Mouse (Mus musculus) liver, adult 2 months (tissue): ENCODE results near the gene Gp1ba. TPM values are rescaled to one million over a fixed set of nuclear protein-coding genes. Genes with fewer than 3 reads are reported as not detected.

ENCODE experiments used
- DNase-seq: peaks from one replicate; pipeline ENCODE4 v3.0.0-alpha.2; 2011; ENCODE audit warnings: low read depth, low spot score; ENCODE audit errors: extremely low read depth
- H3K27ac ChIP-seq: fragments of 200-500 bp; replicated peaks from 2 replicates; pipeline ENCODE4 v1.5.1; 2012; ENCODE audit warnings: low read depth, mild to moderate bottlenecking, control low read depth, inconsistent platforms, low read length; ENCODE audit not compliant: insufficient read depth
- H3K27me3 ChIP-seq: fragments of 200-500 bp; 2 replicates; pipeline ENCODE4 v1.6.1; 2012; ENCODE audit warnings: mild to moderate bottlenecking, moderate library complexity, low read length, inconsistent platforms; ENCODE audit not compliant: control insufficient read depth, insufficient read depth
- H3K36me3 ChIP-seq: fragments of 200-500 bp; 2 replicates; pipeline ENCODE4 v1.6.1; 2012; ENCODE audit warnings: low read length, inconsistent platforms; ENCODE audit not compliant: control insufficient read depth, insufficient read depth
- H3K4me1 ChIP-seq: fragments of 200-500 bp; 2 replicates; pipeline ENCODE4 v1.6.1; 2011; ENCODE audit warnings: low read length; ENCODE audit not compliant: control insufficient read depth, insufficient read depth
- H3K4me3 ChIP-seq: fragments of 200-500 bp; 2 replicates; pipeline ENCODE4 v1.5.1; 2011; ENCODE audit warnings: low read depth, mild to moderate bottlenecking, control low read depth, low read length, moderate library complexity; ENCODE audit not compliant: insufficient read depth
- H3K79me2 ChIP-seq: fragments of 200-500 bp; 2 replicates; pipeline ENCODE4 v1.6.1; 2012; ENCODE audit warnings: inconsistent platforms, mild to moderate bottlenecking, low read length, moderate library complexity; ENCODE audit not compliant: control insufficient read depth, insufficient read depth
- H3K9ac ChIP-seq: fragments of 200-500 bp; 2 replicates; pipeline ENCODE4 v1.6.1; 2012; ENCODE audit warnings: low read depth, mild to moderate bottlenecking, control low read depth, inconsistent platforms, low read length
- CTCF ChIP-seq: fragments of 200-500 bp; IDR thresholded peaks from 2 replicates; pipeline ENCODE4 v1.5.1; 2011; ENCODE audit warnings: low read depth, low read length, control low read depth
- POLR2A ChIP-seq: fragments of 200-500 bp; IDR thresholded peaks from 2 replicates; pipeline ENCODE4 v1.6.1; 2011; ENCODE audit warnings: low read length, control low read depth; ENCODE audit not compliant: insufficient read depth; ENCODE audit errors: extremely low read depth
- WGBS: fragments of 180-500 bp; shearing (Covaris S2); methylation state at CpG from one replicate; pipeline ENCODE4 v1.1.7; 2018; 5-methylcytosine and 5-hydroxymethylcytosine counted together
- polyA plus RNA-seq: library from polyadenylated mRNA; depleted of rRNA; stranded (reverse); fragments of >200 nt; gene quantifications from 2 replicates; pipeline ENCODE4 v1.2.3, GENCODE M21; 2012
- total RNA-seq: library from RNA; depleted of rRNA; stranded (reverse); fragments of >200 nt; gene quantifications from 2 replicates; pipeline ENCODE4 v1.2.3, GENCODE M21; 2014

Gene Gp1ba
- total and polyA plus RNA-seq, 2 experiments, result 0.09 TPM; not detected in 1

DNA sequence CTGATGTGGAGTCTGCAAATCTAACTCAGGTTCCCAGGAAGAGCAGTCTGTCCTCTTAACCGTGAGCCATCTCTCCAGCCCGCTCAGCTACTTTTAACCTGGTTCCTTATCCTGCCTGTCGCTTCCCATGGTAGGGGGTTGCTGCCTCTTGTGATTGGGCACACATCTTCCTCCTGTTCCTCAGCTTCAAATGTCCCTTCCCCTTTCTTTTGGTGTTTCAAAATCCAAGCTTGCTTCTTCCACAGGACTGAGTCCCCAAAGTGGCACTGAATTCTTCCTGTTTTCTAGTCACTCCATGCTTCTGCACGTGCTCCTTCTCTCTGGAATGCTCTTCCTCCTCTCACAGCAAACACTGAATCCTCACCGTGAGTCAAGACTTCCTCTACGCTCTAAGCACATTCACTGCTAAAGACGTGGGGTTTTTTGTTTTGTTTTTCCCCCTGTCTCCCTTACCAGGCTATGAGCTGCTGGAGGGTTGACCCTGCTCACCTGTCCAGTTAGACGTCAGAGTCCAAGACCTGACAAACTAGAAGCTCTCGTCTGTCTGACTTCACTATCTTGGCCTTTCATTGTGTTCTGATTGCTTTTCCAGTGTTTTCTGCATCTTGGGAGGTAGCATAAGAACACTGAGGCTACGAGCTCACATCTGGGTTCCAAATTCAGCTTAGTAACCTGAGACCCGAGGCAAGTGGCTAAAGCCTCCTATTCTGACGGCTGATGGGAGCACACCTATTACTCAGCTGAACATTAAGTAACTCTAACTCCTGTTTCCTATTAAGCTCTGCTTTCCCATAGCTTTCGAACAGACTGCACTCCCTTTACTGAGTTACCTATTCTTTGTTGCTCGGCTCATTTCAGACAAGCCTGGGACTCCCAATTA, 28.6 kb downstream of the Gp1ba start:
- Histone ChIP-seq H3K9ac (no peak overlapping the region), H3K4me3 (no peak overlapping the region), H3K27me3 (no peaks in the 10 kb centered on the region), H3K27ac (0 out of 2 replicates have a peak overlapping the region, but pooled peaks have one; percentile 9), H3K4me1 (peaks cover 2% of the 10 kb centered on the region; the same call in 1 of the 2 replicates), H3K36me3 (peaks cover 11% of the 10 kb centered on the region), H3K79me2 (no peaks in the 10 kb centered on the region; the same call in 1 of the 2 replicates)
- 69% methylated on average over 14 of the region's 14 CpGs for WGBS
- peak; percentile 22 for DNase-seq
- TF ChIP-seq POLR2A (no peak), CTCF (no peak)

- H3K9ac ChIP-seq, result peak overlapping the region; percentile 57
- under 1% methylated on average over 15 of the region's 15 CpGs for WGBS
- H3K27ac ChIP-seq, result peak overlapping the region; percentile 71
- H3K4me3 ChIP-seq, result peak overlapping the region; percentile 63
- DNase-seq, result no peak
- H3K4me1 ChIP-seq, result peaks cover 2% of the 10 kb centered on the region; the same call in 1 of the 2 replicates
- peaks cover 8% of the 10 kb centered on the region for H3K36me3 ChIP-seq
- H3K27me3 ChIP-seq, result no peaks in the 10 kb centered on the region
- TF ChIP-seq CTCF (no peak), POLR2A (no peak)
- no peaks in the 10 kb centered on the region; the same call in 1 of the 2 replicates for H3K79me2 ChIP-seq
Measured at GRCm38 (mm10) chr11:70668335-70668770, 29.4 kb downstream of the Gp1ba start.

DNA sequence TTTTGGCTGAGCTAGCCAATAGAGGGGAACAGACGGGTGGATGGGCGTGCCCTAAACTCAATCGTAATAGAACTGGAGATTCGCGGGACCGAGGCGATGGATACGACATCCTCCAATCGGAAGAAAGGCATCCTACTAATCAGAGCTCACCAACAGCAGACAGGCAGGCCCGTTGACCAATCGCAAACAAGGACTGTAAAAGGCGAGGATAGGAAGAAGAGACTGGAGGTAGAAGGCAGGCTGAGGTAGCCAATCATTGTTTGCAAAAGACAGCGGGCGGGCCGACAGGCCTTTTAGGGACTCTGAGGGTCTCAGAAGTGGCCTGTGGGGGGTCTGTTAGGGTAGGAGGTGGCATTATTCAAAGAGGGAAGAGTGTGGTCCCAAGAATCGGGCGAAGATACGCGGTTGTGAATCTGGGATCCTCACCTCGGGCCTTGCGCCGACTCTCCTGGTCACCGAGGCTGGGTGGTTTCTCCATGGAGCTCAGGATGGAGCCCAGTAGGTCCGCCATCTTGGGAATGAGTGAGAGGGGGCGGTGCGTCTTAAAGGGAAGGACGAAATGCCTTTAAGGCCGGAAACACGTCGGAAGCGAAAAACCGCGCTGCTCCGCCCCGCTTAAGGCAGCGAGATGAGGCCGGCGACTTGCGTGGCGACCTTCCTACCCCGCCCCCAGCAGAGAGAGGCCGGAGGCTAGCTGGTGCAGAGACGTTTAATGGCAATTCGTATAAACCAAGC, 30.0 kb downstream of the Gp1ba start, which contains the start of gene Spag7:
Gene Spag7, minus strand, starts transcription at position 646 of the 735 bp plus-strand sequence.
- peak within 1 kb of the TSS; percentile 90 for H3K27ac ChIP-seq
- H3K79me2 ChIP-seq, result no peaks in the 10 kb centered on the region; the same call in 1 of the 2 replicates
- H3K36me3 ChIP-seq, result peaks cover 10% of the 10 kb centered on the region
- WGBS, result under 1% methylated on average over 44 of the region's 44 CpGs
- DNase-seq, result peak; percentile 100
- H3K9ac ChIP-seq, result peak within 1 kb of the TSS; percentile 76
- peaks cover 2% of the 10 kb centered on the region; the same call in 1 of the 2 replicates for H3K4me1 ChIP-seq
- H3K4me3 ChIP-seq, result peak within 1 kb of the TSS; percentile 72
- TF ChIP-seq CTCF (no peak), POLR2A (peak; percentile 72)
- H3K27me3 ChIP-seq, result no peaks in the 10 kb centered on the region

GRCm38 (mm10) chr11:70669582-70670345, 30.8 kb downstream of the Gp1ba start:
- 3% methylated on average over 31 of the region's 31 CpGs for WGBS
- peak; percentile 26 for DNase-seq
- no peak for TF ChIP-seq POLR2A
- TF ChIP-seq CTCF, result peak; percentile 56

DNA sequence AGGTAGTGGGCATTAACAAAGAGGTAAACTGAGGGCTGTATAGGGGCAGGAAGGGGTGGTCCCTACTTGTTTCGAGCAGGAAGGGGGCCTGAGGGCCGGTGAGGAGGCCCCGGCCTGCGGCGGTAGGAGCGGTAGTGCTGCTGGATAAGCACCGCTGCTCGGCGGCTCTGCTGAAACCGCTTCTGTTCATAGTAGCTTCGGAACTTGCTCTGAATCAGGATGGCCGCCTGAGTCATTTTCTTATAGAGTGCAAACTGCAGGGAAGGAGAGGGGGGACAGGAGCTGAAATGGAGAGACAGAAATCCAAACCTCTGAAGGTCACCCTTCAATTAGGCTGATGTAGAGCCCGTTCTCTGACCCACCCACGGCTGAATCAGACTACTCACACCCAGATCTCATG, 31.6 kb downstream of the Gp1ba start:
- TF ChIP-seq POLR2A (no peak), CTCF (no peak)
- Histone ChIP-seq H3K27me3 (no peaks in the 10 kb centered on the region), H3K36me3 (peaks cover 2% of the 10 kb centered on the region), H3K4me3 (no peak overlapping the region), H3K79me2 (no peaks in the 10 kb centered on the region; the same call in 1 of the 2 replicates), H3K4me1 (peaks cover 2% of the 10 kb centered on the region; the same call in 1 of the 2 replicates), H3K27ac (no peak overlapping the region), H3K9ac (no peak overlapping the region)
- DNase-seq, result no peak
- 76% methylated on average over 14 of the region's 14 CpGs for WGBS

More at GRCm38 (mm10) chr11:70669582-70670345, 30.8 kb downstream of the Gp1ba start:
- Histone ChIP-seq H3K27ac (peak overlapping the region; percentile 73), H3K9ac (peak overlapping the region; percentile 76), H3K4me3 (peak overlapping the region; percentile 72), H3K36me3 (peaks cover 4% of the 10 kb centered on the region), H3K4me1 (peaks cover 2% of the 10 kb centered on the region; the same call in 1 of the 2 replicates), H3K79me2 (no peaks in the 10 kb centered on the region; the same call in 1 of the 2 replicates), H3K27me3 (no peaks in the 10 kb centered on the region)
